Mouse (Mus musculus): ENCODE measurements around the gene Ppp1r9b. TPM values are rescaled to one million over a fixed set of nuclear protein-coding genes. Genes with fewer than 3 reads are reported as not detected.

The Ppp1r9b gene
- total RNA-seq, 2 experiments from 2014 or later: 50.3 to 67.7 TPM

DNA sequence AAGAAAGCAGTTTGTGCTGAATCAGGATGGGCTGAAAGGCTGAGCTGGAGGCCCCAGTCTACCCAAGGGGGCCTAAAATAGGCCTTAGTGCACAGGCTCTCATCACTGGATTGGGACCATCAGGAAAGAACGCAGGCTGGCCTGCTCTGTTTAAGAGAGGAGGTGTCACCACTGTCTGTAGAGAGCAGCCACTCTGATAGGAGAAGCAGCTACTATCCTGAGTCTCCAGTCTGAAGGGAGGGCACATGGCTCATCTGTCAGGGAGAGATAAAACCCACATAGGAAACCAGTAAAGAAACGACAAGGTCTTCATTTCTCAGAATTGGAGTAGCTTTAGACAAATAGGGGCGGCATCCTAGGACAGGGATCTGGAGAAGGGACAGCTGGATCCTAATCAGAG lies 21.2 kb downstream of the Ppp1r9b start:
- no peak for ATAC-seq (replicated peaks; ENCODE audit: poor library complexity, severe bottlenecking)

DNA sequence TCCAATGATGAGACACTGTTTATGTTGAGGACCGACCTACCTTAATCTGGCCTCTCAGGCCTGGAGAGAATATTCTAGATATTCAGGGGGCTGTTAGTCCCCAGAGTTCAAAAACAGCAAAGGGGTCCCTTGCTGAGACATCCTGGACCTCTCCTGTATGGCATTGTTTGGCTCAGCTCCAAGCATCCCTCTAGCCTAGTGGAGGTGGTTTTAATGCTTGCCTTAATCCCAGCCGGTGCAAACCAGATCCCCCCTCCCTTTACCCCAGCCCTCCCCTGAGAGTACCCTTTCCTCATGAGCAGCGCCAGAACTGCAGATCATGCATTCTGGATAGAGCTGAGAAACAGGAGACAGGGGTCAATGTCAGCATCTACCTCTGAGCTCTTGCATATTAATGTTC lies 21.7 kb downstream of the Ppp1r9b start:
- ATAC-seq (replicated peaks; ENCODE audit: poor library complexity, severe bottlenecking): no peak

DNA sequence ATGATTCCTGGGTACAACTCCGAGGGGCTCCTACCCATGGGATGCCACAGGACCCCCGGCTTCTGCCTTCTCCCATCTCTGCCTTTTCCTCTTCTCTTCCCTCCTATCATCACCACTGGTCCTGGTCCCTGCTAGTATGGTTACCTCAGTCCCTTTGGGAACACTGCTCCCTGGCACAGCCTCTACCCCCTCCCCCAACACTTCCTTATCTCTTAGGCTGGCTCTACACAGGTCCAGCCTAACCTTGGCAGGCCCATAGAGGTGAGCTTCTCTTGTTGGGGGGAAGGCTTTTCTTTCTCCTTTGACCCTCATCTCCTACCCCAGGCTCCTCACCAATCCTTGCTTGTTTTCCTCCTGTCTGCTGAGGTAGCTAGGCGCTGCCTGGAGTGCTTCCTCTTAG lies 24.6 kb downstream of the Ppp1r9b start:
- ATAC-seq (replicated peaks; ENCODE audit: poor library complexity, severe bottlenecking): no peak

DNA sequence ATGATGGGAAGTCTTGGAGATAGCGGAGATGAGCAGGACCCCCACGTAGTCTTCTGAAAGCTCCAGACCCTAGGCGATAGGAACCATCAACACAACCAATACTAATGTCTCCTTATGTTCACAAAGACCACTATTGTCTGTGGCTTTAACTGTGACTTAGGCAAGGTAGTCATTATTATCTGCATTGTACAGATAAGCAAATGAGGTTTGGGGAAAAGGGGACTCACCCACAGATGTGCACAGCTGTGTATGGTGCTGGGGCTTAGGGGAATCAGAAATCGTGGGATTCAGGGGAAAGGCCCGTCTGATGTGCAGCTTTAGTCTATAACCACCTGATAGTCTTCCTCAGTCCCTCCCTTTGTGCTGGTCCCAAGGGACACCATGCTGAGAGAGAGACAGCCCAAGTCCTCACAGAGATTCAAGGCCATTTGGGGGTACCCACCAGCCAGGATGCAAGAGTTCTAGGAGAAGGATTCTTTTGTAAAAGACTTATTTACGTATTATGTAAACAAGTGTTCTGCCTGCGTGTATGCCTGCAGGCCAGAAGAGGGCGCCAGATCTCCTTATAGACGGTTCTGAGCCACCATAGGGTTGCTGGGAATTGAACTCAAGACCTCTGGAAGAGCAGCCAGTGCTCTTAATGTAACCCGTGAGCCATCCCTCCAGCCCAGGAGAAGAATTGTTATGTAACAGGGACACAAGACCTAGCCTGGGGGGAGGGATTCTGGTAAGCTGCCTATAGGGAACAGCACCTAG lies 31.6 kb downstream of the Ppp1r9b start:
- ATAC-seq (replicated peaks; ENCODE audit: poor library complexity, severe bottlenecking): no peak

DNA sequence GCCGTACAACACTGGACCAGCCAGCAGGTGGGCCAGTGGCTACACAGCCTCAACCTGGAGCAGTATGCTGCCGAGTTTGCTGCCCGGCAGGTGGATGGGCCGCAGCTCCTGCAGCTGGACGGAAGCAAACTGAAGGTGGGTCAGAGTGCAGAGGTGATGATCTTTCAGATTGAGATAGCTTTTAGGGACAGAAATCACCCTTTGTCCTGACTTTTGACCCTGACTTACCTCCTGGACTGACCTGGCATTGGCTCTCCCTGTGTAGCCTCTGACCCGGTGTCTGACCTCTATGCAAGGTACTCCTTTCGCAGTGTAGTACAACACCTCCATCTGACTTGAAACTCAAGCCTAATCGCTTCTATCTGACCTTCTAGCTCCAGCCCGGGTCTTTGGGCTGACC lies 32.6 kb downstream of the Ppp1r9b start:
- ATAC-seq (replicated peaks; ENCODE audit: poor library complexity, severe bottlenecking): no peak

DNA sequence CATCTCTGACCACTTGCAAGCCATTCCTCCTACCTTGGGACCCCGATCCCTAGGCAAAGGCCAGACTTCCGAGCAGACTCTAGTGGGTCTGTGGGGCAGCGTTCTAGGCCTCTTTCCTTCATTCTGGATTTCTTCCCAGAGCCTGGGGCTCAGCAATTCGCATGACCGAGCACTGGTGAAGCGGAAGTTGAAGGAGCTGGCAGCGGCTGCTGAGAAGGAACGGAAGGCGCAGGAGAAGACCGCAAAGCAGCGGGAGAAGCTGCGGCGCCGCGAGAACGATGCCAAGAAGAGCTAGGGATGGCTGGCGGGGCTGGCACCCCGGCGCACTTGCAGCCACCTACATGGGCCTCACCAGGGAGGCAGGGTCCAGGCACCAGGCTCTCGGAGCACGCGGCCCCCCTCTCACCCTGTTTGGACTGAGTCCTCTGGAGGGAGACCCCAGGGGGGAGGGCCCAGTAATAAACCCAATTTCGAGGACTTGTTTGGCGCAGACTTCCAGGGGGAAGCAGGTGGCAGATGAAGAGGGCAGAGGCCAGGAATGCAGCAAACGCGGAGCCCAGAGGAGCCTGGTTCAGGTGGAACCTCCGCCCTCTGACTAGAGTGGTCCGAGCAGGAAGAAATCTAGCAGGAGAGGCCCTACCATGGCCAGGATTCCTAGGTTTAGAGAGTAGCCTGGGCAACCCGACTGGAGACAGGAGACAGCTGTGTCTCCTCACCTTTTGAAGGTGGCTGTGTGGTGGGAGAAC lies 33.8 kb downstream of the Ppp1r9b start:
- ATAC-seq (replicated peaks; ENCODE audit: poor library complexity, severe bottlenecking): no peak

DNA sequence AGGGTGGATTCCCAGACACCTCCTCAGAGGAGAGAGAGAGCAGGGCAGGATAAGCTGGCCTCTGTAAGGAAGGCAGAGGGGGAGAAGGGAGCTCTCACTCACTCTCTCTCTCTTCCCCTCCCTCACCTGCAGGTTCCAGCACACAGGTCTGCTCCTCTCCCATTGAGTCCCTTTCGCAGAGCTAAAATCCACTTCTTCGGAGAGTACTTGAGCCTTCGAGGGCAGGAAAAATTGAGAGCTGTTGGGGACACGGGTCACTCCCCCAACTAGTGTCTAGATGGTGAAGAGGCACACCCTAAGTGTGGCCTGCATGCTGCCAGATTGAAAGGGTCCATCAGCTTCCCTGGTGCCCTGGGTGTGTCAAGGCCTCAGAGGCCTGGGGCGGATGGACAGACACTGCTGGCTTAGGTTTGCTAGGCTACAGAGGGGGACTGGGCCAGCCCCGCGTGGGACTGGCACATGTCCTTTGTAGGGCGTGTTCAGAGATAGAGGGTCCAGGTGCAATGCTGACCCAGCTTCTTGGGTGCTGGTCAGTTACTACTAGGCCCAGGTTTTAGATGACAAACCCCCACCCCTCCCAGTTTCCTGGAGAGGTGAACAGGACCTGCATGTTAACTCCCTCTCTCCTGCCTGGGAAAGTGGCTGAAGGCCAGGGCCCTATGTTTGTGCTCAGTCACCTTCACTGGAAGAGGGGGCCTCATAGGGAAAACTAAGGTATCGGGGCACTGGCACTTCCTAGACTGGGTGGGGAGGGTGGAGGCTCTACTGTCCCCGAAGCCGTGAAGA lies 34.6 kb downstream of the Ppp1r9b start:
- no peak for ATAC-seq (replicated peaks; ENCODE audit: poor library complexity, severe bottlenecking)

DNA sequence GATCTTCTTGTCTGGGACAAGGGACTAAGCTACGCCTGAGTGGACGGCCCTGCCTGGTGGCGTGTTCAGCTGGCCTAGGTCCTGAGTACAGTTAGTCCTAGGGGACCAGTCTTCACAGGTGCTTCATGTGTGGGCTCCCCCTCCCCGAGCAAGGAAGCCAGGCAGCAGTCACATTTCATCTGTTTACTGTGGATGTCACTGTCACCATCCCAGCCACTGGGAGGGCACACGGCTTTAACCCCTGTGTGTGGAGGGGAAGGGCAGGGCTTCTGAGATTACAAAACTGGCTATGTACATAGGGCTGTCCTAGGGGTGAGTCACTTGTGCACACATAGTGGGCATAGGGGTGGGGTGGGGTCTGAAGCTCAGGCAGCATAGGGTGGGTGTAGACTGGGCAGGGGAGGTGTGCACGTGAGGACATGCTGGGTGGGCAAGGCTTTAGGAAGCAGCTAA lies 35.3 kb downstream of the Ppp1r9b start:
- no peak for ATAC-seq (replicated peaks; ENCODE audit: poor library complexity, severe bottlenecking)

DNA sequence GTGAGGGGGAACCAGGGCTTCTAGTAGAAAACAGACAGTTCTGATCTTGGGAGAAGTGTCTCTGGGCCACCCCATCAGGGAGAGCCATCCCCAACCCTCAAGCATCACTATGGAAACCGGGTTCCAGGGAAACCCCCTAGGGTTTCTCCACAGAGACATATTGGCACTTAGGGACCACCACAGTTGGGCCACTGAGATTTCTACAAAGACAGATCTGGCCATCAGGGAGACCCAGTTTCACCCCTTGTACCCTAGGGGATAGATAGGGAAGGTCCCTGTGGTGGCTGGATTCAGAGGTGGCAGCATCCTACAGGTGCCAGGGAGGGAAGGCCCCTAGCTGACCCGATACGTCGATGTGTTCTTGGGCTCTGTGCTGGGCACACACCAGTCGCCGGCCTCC lies 36.0 kb downstream of the Ppp1r9b start:
- no peak for ATAC-seq (replicated peaks; ENCODE audit: poor library complexity, severe bottlenecking)

DNA sequence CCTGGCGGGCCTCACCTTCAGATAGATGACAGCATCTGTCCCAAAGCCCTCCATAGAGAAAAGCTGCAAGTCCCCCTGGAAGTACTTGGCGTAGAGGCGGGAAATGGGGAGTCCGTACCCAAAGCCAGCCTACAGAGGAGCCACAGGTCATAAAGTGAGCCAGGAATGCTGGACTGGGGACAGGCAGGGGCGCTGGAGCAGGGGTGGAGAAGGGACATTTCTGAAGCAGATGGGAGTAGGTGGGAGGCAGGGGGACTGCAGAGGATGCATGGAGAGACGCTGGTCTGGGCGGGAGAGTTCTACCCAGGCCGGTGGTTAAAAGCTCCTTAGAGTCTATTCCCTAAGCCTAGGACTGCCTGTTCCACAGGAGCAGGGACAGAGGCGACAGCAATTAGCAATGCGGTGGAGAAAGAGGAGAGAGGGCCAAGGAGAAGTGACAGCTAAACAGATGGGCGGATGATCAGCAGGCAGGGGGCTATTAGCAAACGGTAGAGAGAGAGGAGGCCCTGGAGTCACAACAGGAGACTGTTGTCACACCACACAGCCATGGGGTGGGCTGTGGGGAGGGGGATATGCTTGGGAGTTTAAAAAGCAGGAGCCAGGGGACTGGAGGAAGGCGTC lies 37.1 kb downstream of the Ppp1r9b start:
- no peak for ATAC-seq (replicated peaks; ENCODE audit: poor library complexity, severe bottlenecking)

DNA sequence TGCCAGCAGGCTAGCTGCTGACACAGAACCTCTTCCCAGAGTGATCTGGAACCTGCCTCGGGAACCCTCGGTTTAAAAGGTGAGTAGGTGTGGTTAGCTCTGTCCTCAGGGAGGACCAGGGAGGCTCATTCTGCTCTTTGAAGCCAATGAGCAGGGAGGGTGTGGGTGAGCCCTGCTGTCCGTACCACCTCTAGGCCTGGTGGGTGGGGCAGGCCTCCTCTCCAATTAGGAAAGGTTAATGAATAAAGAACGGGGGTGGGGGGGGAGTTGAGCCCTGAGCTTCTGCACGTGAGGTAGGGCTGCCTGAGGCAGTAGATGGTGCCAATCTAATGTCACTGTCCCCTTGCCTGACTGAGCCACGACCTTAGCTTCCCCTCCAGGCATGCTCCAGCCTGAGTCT lies 42.1 kb downstream of the Ppp1r9b start:
- no peak for ATAC-seq (replicated peaks; ENCODE audit: poor library complexity, severe bottlenecking)

DNA sequence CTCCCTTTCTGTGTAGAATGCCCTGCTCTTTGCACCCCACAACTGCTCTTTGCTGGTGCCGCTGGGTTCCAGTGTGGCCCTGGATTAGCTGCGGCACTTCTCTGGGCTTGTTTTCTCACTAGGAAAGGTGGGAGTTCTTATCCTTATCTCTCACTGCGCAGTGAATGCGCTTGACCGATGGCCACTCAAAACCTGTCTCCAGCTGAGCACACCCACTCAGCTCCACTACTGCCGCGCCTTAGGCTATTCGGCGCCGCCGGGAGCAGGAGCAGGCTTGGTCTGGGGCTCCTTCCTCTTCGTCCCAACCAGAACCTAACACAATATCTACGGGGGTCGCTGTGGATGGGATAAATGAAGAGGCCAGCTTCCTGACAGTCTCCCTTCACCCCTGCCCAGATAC lies 42.8 kb downstream of the Ppp1r9b start:
- no peak for ATAC-seq (replicated peaks; ENCODE audit: poor library complexity, severe bottlenecking)

DNA sequence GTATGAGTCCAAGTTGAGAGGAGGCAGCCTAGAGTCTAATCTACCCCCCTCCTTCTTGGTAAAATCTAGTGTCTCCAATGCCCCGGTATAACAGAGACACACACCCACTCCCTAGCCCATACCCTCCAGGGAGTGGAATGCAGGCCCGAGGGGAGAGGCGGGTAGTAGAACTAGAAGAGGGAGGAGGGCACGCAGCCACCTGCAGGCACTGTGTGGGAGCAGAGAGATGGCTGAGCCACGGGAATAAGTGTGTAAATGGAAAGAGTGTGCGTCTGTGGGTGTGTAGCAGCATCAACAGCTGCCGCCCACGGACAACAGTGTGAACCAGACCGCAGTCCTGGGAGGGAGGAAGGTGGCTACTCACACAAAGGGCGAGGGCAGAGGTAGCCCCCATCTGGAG lies 44.1 kb downstream of the Ppp1r9b start:
- ATAC-seq (replicated peaks; ENCODE audit: poor library complexity, severe bottlenecking): no peak

DNA sequence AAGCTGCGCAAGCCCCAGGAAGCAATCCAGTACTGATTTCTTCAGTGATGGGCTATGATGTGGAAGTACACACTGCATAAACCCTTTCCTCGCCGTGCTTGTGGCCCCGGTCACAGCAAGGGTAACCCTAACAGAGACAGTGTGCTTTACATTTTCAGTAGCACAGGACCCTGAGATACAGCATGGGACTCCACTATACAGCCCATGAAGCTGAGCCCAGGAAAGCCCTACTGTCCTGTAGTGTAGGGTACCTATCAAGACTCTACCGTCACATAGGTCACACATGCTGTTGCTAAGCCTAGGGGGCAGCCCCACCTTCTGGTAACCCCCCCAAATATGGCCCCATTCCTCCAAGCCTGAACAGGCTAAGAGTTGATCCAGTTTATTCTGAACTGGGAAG lies 45.7 kb downstream of the Ppp1r9b start:
- no peak for ATAC-seq (replicated peaks; ENCODE audit: poor library complexity, severe bottlenecking)

DNA sequence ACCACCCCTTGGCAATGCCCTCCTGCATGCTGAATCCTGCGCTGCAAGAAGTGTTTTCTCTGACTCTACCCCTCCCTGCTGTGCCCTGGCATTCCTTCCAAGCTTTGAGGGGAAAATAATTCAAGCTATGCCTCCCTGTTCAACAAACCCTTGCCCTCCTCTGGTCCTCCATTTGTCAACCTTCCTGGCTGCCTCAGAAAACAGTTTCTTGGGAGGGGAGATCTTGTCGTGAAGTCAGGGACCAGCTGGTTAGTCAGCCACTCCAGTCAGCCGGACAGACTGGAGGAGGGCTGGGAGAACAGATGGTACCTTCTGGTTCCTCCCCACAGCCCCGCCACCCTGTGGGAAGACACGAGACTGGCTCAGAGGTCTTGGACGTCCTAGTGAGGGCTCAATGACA lies 46.5 kb downstream of the Ppp1r9b start:
- no peak for ATAC-seq (replicated peaks; ENCODE audit: poor library complexity, severe bottlenecking)

DNA sequence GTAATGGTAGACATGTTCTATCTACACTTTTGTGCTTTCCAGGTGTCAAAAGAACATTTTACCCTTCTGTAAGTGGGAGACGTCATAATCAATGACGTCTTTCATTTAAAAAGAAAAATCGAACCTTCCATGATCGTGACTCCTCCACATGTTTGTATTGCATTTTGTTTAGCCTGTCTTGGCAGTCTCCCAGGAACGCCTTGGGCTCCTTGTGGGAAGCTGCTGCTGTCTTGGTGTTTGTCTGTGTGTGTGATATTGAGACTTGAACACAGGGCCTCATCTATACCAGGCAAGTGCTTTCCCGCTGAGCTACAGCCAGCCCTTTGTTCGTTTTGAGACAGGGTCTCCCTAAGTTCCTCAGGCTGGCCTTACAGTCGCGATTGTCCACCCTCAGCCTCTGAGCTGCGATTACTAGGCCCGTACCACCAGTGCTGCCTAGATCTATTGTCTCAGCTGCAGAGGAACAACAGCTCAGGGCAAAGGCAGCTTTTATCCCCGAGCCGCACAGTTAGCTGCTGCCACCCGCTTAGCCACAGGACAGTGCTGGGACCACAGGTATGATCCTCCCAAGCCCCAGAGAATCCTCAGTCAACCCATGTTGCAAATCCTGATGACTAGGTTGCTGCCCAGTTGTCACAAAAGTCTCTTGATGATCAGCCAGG lies 47.5 kb downstream of the Ppp1r9b start:
- no peak for ATAC-seq (replicated peaks; ENCODE audit: poor library complexity, severe bottlenecking)

DNA sequence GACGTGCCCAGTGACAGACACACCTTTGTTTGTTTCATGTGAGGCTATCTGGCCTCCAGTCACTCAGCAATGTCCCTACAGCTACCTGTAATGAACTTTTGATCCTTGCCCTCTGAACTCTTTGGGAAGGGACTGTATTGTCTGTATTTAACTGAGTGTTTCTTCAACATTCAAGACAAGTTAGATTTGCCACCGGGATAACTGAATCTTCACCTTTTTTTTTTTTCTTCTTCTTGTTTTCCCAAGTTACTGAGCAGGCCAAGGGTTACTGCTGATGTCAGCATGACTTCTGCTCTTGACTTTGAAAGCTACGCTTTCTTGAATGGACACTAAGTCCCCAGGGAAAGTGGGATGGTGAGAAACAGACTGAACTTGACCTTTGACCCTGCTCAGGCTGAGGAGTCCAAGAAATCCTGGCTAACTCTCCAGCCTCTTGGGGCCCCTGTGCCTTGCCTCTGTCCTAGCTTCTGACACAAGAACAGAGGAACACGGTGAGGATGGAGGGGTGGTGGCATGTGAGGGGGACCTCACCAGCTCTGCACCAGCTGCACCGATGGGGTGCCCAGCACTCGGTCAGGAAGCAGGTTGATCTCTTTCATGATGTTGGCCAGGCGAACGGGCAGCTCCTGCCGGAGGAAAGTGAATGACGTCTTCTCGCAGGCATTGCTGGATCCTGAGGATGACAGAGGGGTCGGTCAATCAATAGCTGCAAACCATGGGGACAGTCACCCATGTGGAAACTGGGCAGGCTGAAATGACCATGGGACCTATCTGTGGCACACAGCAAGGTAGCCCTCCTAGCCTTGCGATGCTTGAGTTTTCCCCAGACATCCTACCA lies 48.2 kb downstream of the Ppp1r9b start:
- no peak for ATAC-seq (replicated peaks; ENCODE audit: poor library complexity, severe bottlenecking)

DNA sequence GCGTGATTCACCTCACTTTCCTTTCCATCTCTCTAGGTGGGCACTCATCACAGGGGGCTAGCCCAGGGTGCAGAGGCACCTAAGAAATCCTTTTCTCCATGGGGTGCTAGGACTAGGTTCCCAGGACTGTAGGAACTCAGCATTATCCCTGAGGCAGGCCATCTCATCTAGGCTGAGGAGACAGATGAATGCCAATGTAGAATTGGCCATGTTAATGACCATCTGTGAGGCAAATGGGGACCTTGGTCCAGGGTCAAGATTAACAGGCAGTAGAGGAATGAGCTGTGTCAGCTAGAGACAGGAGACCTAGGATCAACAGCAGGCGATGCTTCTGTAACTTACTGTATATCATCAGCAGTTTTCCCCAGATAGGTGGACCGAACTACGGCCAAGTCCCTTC lies 48.9 kb downstream of the Ppp1r9b start:
- no peak for ATAC-seq (replicated peaks; ENCODE audit: poor library complexity, severe bottlenecking)

DNA sequence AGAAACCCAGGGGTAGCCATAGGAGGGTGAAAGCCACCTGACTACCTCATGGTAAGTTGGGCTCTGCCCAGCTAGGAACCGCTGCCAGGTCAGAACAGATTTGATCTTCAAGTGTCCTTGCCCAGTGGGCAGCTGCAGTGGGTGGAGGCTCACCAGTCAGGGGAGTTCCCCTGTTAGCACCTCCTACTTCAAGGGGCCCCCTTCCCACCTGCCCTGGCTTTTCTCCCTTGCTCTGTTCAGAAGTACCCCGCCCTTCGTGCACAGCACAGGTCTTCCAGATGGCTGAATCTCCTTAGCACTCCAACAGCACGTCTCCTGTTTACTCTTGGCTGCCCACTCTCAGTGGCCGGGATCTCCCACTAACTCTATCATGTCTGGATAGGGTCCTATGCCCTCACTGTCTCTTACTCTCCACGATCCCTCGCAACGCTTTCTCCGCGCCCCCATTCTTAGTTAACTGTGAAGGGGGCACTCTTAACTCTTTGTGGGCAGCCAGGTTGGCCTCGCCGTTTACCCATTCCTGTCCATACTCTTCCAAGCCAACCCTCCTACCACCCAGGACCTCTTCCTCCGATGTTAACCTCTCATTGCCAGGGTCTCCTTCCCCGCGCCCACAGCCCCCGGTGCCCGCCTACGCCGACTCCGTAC lies 49.8 kb downstream of the Ppp1r9b start:
- ATAC-seq (replicated peaks; ENCODE audit: poor library complexity, severe bottlenecking): 0 out of 2 replicates have a peak, but pooled peaks have one; percentile 7
